Mouse (Mus musculus) spleen, postnatal 14 days (tissue): ENCODE data around the gene Spred2.
"Not testable (repeated sequence)": the region's sequence is repeated elsewhere in the genome, so short reads cannot be mapped to it uniquely, and the experiment has no call there.

Source experiments
- DNase-seq, 2 experiments: peaks; one replicate each; pipeline ENCODE4 v3.0.0; 2021 to 2022; ENCODE audit warnings: low spot score in 2 of 2

Gene Spred2

GRCm38 (mm10) chr11:20056168-20056567, 132.0 kb downstream of the Spred2 start:
- DNase-seq = no peak

- no peak for DNase-seq
These were observed 133.3 kb downstream of the Spred2 start for GRCm38 (mm10) chr11:20057429-20057828.

- no peak for DNase-seq
These were observed 135.6 kb downstream of the Spred2 start for GRCm38 (mm10) chr11:20059736-20060135.

- not testable (repeated sequence) for DNase-seq
These were observed 138.6 kb downstream of the Spred2 start for GRCm38 (mm10) chr11:20062801-20063200.

- DNase-seq = not testable (repeated sequence)
These were observed 139.9 kb downstream of the Spred2 start for GRCm38 (mm10) chr11:20064086-20064485.

- no peak for DNase-seq
These were observed 140.8 kb downstream of the Spred2 start for GRCm38 (mm10) chr11:20064926-20065325.

GRCm38 (mm10) chr11:20066106-20066505, 141.9 kb downstream of the Spred2 start:
- no peak for DNase-seq

- DNase-seq = no peak
These were observed 143.3 kb downstream of the Spred2 start for GRCm38 (mm10) chr11:20067521-20067920.

- no peak for DNase-seq
These were observed 144.3 kb downstream of the Spred2 start for GRCm38 (mm10) chr11:20068346-20069004.

GRCm38 (mm10) chr11:20072174-20072573, 148.0 kb downstream of the Spred2 start:
- DNase-seq = no peak

GRCm38 (mm10) chr11:20072826-20073225, 148.7 kb downstream of the Spred2 start:
- no peak for DNase-seq
